Mouse (Mus musculus) cerebellum, adult 2 months (tissue): ENCODE results near the gene Mef2d.
A peak's percentile ranks its signal among the peaks of the same experiment; 100 is the strongest.

ENCODE experiments used
- CTCF ChIP-seq: fragments of 200-500 bp; IDR thresholded peaks from 2 replicates; pipeline ENCODE4 v1.5.1; 2011; ENCODE audit warnings: low read depth, mild to moderate bottlenecking, control low read depth, low read length, moderate library complexity, borderline replicate concordance; ENCODE audit not compliant: insufficient read depth
- POLR2A ChIP-seq: fragments of 200-500 bp; IDR thresholded peaks from 2 replicates; pipeline ENCODE4 v1.6.1; 2011; ENCODE audit warnings: low read length, control low read depth, borderline replicate concordance; ENCODE audit not compliant: insufficient read depth

DNA sequence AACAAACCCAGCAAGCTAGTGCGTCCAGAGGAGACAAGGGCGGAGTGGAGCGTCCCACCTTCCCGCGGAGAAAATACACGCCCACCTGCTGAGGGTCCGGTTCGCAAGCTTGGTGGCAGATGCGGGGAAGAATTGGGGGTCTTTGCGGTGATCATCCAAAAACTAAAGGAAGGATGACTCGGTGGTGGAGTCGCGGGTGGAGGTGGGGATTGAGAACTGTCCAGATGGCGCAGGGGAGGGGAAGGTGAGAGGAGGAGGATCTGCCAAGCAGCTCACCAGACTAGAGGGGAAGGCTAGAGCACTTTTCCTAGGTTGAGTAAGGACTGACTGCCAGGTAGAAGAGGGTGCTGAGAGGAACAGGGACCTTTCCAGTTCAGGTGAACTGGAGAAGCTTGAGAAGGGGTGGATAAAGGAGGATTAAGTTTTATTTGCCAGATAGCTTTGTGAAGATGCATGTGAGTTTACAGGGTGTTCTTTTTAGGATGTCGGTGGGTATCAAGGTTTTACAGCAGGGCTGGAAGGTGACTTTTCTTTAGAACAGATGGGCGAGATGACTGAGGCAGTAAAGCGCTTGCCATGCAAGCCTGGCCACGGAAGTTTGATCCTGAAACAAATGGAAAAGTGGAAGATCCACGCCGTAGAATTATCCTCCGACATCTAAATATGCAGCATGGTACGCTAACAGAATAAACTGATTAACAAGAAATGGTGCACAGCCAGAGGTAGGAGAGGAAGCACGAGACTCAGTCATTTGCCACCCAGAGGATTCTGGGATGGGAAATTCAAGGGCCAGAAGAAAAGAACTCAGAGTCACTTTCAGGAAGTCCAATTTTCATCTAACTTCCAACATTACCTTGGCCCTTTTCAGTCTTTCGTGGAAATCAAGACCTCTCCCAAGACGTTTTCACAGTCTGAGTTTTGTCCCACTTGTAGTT lies 2.7 kb upstream of the Mef2d start:
- TF ChIP-seq CTCF (no peak), POLR2A (peak; percentile 75; the same call in 1 of the 2 replicates)
